Mouse (Mus musculus): Measurements from ENCODE around the gene Prkcg.
"Not testable (repeated sequence)": the region's sequence is repeated elsewhere in the genome, so short reads cannot be mapped to it uniquely, and the experiment has no call there.

Gene Prkcg

DNA sequence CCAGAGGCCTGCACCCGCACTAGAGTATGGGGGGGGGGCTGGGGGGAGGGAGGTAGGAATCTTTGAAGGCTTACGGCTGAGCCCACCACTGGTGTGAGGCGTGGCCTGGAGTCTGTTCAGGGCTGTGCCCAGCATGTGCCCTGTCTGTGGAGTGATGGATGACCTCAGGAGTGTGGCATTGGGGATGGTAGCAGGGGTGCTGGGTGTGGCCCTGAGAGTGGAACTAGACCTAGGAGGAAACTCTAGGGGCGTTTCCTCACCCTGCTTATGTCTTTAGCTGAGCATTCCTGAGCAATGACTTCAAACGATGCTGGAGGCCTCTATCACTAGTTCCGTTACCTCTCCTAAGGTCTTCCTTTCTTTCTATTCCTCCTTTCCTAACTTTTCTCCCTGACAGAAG lies 2.2 kb downstream of the Prkcg start:
- DNase-seq = no peak

DNA sequence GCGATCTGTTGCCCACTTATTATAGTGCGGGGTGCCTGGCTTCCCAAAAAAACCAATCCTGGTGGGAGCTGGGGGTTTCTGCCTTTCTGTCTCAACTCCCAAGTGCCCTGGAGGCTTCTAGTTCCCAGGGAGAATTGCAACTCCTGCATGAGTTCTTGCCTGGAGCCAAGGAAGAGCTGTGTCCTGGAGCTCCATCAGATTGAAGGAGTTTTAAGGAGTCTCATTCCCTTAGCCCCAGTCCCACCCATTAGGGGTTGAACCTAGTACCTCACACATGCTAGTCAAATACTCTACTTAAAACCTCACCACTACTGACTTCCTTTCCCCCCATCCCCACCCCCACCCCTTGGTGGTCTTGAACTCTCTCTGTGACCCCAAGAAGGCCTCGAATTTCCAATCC lies 2.8 kb downstream of the Prkcg start:
- DNase-seq = no peak

DNA sequence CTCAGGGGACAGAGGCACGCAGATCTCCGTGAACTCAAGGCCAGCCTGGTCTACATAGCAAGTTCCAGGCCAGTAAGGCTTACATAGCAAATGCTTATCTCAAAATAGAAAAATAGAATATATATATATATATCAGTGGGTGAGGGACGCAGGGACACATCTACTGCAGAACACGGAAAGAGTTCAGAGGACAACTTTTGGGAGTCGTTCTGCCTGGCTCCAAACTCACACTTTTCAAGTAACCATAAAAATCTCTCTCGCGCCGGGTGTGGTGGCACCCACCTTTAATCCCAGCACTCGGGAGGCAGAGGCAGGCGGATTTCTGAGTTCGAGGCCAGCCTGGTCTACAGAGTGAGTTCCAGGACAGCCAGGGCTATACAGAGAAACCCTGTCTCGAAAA lies 3.3 kb downstream of the Prkcg start:
- DNase-seq = not testable (repeated sequence)

DNA sequence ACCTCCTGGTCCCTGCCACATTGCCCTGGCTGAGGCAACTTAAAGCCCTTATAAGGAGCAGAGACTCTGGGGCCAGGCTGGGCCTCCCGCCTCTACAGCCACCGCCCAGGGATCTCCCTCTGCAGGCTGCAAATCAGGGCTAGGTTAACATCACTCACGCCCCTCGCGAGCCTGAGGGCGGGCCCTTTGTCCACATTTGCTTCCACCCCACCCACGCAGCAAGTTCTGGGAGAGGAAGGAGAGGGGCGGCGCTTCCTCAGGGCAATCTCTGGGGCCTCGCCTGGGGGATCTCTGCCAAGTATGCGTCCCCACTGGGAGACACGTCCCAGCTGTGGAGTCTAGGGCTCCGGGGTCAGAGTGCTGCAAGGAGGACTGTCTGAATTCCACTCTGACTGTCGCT lies 3.8 kb downstream of the Prkcg start:
- DNase-seq = peak; percentile 16 to 26

DNA sequence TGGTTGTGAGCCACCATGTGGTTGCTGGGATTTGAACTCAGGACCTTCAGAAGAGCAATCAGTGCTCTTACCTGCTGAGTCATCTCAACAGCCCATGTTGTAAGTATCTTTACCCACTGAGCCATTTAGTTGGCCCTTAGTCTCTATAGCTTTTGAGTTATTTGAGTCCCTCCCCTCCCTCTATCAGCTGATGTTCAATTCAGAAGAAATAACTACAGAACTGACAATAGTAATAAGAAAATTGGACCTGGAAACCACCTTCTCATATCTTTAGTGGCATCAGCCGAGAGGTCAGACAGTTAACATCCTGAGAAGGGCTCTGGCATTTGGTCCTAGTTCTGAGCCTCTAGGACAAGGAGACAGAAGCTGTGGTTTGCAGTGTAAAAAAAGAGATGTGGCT lies 5.8 kb downstream of the Prkcg start:
- DNase-seq = no peak

DNA sequence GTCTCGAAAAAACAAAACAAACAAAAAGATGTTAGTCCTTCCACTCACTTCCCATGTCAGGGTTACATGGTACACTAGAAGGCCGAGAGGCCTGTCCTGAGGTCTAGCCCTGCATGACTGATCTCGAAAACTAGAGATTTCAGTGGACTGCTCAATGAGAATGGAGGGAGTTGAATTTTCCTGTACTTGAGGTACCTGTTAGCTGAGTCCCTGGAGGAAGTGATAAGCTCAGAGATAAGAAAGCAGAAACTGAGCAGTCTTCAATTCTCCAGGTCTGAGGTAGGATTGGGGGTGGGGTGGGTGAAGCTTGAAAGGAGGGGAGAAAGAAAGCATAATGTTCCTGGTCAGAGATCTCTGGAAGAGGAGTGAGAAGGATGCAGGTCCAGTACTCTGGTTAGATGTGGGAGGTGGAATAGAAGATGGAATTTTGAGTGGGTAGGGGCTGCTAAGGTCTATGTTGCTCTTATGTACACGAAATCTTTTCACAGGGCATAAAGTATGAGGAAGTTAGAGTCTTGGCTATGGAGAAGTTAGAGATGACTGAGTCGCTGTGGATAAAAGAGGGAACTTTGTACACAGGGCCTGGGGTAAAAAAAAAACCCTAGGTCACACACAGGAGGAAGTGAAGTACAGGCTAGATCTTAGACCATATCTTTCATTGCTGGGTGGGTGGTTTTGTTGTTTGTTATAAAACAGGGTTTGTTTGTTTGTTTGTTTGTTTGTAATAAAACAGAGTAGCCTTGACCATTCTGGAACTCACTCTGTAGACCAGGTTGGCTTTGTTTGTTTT lies 6.5 kb downstream of the Prkcg start:
- no peak for DNase-seq

DNA sequence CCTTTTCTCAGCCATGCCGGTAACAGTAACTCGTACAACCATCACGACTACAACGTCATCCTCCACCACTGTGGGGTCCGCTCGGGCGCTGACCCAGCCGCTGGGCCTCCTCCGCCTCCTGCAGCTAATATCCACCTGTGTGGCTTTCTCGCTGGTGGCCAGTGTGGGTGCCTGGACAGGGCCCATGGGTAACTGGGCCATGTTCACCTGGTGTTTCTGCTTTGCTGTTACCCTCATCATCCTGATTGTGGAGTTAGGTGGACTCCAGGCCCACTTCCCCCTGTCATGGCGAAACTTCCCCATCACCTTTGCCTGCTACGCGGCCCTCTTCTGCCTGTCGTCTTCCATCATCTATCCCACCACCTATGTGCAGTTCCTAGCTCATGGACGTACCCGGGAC lies 7.7 kb downstream of the Prkcg start:
- DNase-seq = no peak

DNA sequence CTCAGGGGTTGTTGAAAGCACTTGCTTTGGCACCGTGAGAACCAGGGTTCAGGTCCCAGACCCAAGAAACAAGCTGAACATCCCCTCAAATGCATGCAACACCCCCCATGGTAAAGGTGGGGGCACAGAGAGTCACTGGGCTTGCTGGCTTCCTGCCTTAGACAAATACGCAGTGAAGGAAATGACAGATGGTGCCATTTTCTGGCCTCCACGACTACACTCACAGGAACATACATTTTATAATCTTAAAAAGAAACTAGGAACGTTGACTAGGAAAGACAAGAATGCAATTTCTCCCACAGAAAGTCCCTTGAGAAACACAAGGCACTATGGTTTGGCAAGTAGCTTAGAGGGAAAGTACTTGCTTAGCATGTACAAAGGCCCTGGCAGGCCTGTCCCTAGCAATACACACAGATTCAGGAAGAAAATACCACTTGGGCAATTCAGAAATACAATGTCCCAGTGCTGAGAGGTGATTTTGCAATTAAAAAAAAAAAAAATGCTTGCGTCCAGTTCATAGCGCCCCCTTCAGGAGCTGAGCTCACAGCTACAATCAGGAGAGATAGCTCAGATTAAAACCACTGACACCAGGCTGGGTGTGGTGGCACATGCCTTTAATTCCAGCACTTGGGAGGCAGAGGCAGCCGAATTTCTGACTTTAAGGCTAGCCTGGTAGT lies 11.1 kb downstream of the Prkcg start:
- DNase-seq = no peak

DNA sequence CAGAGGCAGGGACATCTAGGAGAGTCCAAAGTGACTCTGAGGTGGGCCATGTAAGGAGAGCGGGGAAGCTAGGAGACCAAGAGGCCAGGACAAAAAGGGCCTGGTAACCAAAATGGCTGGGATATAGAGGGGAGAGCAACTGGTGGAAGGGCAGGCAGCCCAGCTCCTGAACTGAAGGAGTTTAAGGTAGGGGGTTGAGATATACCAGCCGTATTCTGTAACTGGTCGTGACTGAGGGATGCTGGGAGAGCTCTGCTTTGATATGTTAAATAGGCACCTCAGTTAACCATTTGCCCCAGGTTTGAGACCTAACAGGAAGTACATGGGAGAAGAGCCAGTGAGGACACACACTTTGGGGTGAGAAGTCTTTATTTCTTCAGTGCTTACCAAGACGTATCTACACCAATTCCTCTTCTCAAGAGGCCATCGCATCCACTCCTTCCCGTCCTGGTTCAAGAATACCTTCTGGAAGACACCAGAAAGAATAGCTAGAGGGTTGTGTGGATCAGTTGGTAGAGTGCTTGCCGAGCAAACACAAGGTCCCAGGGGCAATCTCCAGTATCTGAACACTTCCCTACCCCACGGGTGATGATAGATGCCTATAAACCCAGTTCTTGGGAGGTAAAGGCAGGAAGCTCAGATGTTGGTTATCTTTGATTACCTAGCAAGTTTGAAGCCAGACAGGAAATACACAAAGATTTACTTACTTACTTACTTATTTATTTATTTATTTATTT lies 12.1 kb downstream of the Prkcg start:
- no peak for DNase-seq

DNA sequence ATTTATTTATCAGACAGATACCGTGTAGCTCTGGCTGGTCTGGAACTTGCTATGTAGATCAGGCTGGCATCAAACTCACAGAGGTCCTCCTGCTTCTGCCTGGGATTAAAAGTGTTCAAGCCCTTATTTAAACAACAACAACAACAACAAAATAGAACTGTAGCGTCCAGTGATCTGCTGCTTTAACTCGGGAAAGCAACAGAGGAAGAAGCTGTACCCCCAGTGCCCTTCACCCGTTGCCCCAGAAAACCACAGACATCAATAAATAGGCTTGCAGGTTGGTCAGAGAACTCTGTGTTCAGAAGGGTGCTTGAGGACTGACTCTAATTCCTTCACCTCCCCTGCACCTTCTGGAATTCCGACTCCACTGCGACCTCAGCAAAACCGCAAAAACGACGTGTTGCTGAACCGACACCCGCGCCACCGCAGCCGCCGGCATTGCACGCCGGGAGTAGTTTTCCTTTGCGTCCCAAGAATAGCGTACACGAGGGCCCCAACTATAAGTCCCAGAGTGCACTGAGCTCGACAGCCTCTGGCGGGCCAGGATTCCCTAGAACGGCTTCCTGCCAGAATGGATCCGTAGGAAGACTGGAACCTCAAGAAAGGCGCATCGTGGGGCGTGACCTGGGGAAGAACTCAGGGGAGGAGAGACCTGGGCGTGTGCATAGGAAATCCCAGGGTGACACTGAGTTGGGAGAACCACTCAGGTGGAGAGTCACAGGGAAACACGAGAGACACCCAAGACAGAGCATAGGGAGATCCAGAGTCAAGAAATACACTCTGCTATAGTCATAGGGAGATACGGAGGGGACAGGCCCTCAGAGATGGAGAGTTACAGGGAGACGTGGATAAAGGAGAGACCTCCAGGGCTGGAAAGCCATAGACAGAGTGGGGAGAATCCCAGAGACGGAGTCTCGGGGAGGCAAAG lies 12.9 kb downstream of the Prkcg start:
- DNase-seq = peak; percentile 24 to 37

DNA sequence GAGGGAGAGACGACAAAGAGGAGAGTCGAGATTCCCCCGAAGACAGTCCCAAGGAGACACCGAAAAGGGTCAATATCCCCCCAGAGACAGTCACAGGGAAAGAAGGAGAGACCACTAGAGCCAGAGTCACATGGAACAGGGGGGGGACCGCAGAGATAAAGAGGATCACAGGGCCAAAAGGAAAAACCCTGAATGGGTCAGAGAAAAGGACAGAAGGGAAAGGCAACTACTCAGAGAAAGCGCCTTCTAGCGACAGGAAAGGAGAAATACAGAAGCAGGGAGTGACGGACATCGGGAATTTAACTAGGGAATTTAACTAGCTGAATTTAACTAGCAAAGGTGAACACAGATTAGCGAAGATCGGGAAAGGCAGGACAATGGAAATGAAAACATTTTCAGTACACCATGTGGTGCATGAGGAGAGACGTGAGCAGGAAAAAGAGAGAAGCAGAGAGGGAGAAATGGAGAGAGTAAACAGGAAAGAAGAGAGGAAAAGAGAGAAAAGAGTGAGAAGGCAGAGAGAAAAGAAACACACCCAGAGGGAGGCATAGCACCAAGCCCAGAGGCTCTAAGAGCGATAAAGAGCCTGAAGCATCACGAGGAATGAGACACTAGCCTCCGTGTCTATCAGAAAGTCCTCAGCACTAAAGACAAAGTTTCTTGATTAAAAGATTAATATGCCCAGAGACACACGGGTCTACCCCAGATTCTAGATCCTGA lies 13.7 kb downstream of the Prkcg start:
- peak in 1 of 2 experiments; percentile 39 for DNase-seq

DNA sequence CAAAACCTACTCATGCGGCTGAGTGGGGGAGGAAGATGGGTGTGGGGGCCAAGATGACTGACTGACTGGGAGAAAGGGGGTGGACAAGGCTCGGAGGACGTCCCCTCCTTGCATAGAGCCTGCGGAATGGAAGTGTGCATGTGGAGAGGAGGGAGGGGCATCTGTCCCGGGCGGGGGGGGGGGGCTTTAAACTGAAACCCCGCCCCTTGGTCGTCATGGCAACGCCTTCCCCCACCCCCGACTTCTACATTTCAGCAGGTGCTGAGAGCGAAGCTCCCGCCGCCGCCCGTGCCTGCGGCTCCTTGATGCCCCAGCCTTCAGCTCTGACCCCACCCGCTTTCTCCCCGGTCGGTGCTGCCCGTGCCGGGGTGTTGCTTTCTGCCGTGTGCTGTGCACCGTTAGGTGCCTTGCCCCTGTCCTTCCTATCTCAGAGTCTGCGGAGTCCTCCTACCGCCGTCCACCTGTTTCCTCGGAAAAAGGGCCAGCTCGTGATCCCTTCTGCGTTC lies 14.3 kb downstream of the Prkcg start:
- DNase-seq = peak; percentile 47 to 59

DNA sequence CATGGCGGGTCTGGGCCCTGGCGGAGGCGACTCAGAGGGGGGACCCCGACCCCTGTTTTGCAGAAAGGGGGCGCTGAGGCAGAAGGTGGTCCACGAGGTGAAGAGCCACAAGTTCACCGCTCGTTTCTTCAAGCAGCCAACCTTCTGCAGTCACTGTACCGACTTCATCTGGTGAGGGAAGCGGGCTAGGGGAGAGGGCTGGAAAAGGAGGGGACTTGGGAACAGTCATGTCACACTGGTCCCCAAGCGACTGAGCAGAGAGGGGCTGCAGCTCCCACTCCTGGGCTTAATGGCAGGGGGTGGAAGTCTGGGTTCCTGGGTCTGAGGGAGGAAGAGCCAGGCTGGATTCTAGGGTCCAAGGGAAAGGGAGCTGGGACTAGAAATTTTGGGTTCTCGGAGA lies 14.8 kb downstream of the Prkcg start:
- no peak for DNase-seq

DNA sequence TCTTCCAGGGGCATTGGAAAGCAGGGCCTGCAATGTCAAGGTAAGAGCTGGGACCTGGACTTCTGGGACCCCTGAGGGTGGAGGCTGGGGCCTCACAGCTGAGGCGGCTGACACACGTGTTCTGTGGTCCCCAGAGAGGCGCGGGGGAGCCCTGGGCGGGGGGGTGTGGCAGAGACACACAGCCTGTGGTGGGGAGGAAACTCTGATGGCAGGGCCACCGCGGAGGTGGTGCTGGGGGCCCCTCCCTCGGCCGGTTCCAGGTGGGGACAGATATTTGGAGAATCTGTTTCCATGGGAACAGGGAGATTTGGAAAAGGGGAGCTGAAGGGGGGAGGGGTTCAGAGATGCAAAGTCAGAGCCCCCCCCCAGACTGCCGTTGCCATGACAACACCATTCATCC lies 15.3 kb downstream of the Prkcg start:
- peak in 1 of 2 experiments; percentile 27 for DNase-seq

DNA sequence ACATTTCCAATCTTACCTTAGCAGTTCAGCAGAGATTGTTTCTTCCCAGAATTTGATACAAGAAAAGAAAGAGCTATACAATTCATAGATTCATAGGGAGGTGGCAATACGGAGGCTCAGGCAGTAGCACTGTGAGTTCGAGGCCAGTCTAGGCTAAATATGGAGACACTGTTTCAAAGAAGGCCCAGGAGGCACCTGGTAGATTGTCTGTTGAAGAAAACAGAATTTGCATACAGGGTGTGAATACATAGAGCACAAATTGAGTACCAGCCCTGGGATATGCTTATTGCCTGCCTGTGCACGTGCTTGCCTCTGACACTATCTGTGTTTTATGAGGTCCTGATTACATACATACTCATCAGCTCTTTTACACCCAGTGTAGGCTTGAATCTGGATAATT lies 17.4 kb downstream of the Prkcg start:
- DNase-seq = no peak

DNA sequence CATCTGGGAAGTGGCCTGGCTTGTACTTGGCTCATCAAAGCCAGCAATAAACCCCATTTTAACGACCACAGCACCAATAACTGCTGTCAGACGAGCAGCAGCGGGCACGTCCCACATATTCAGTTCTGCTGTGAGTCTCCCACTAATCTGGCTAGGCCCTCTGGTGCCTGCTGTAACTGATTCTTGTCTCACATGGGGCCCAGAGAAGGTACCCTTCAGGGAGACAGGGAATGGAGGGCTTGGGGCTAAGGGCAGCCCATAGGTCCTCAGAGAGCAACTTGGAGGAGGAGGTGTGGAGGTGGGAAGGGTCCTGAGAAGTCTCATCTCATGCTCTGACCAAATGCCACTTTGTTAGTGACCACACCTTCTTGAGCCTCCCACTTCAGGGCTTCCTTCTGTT lies 19.7 kb downstream of the Prkcg start:
- no peak for DNase-seq

DNA sequence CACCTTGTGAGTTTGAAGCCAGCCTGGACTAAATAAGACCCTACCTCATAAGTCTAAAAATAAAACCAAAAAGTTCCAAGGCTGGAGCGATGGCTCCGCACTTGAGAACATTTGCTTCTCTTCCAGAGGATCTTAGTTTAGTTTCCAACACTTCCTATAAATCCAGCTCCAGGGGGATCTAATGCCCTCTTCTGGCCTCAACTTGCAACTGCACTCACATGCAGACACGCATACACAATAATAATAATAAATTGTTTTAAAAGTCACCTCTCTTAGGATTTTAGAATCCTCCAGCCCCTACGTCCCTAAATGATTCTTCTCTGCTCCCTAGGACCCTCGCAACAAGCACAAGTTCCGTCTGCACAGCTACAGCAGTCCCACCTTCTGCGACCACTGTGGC lies 21.3 kb downstream of the Prkcg start:
- DNase-seq = no peak

DNA sequence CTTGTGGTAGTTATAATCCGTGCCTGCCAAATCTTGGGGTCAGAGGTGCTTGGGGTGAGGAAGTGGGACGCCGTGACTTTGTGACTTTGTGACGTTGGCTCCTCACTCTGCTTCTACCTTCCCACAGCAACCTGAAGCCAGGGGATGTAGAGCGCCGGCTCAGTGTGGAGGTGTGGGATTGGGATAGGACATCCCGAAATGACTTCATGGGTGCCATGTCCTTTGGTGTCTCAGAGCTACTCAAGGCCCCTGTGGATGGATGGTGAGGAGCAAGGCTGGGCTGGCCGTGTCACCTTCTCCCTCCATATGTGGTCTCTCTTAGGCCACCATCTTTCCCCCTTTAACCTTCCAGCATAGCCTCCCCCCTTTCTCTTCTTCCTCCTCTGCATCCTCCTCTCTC lies 24.6 kb downstream of the Prkcg start:
- DNase-seq = no peak

DNA sequence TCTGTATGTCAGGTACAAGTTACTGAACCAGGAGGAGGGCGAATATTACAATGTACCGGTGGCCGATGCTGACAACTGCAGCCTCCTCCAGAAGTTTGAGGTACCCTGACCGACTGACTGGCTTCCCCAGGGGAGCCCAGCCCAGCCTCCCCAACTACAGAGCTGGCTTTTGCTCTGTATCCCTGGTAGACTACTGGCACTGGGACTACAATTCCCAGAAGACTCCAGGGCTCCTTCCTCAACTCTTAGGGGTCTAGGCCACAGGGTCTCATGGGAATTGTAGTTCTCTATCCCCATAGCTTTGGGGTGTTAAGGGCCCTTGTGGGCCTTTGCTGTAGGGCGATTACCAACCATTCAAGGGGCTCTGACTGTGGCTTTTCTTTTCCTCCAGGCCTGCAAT lies 25.1 kb downstream of the Prkcg start:
- no peak for DNase-seq

DNA sequence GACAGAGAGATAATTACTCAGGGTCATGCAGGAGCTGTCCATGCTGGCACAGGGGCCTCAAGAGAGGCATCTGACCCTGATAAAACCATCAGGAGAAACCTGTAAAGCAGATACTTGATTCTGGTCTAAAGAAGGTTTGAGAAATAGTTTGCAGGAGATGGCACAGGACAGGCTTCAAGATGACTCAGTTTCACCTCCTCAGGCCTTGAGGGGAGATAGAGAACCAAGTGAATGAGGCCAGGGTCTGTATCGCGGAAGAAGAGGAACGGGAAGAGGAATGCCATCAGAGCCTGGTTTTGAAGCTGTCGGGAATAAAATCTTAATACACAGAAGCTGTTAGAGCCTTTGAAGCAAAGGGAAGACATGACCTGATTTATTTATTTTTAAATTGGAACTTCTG lies 28.7 kb downstream of the Prkcg start:
- no peak for DNase-seq

DNA sequence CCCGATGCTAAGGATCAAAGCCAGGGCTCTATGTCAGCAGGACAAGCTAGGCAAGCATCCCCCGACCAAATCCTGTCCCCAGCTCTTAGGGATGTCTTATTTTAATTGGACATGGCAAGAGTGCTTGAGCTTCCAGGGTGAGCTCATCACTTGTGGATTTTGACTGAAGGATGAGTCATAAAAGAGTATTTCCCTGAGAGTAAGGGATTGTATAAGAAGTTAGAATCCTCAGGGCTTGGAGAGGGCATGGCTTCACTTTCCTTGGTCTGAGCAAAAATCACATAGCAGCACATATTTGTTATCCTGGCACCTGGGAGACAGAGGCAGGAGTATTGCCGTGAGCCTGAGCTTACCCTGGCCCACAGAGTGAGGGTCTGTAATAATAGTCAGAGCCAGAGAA lies 31.9 kb downstream of the Prkcg start:
- no peak for DNase-seq

DNA sequence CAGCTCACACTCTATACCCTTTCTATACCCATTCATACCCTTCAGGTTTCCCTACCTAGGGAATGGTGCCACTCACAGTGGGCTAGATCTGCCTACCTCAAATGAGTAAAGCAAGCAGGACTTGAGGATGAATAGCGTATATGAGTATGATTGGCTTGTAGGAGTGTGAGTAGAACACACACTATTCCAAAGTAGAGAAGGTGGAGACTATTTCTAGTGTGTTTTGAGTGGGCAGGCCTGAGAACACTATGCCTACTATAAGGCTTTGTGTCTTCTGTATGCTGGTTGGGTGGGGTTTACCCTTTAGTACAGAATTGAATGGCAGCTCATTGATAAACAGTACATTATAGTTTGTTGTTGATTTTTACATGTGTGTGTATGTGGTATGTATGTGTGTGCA lies 34.8 kb downstream of the Prkcg start:
- DNase-seq = no peak

Measured in cerebellum, postnatal 36 days (tissue).